Mouse (Mus musculus) testis, adult 2 months (tissue): Measurements from ENCODE around the gene Nipal3.

ENCODE experiments used
- CTCF ChIP-seq: fragments of 200-500 bp; IDR thresholded peaks from 2 replicates; pipeline ENCODE4 v1.5.1; 2012; ENCODE audit warnings: low read depth, mild to moderate bottlenecking, inconsistent platforms, low read length, moderate library complexity; ENCODE audit not compliant: control insufficient read depth, insufficient read depth, insufficient replicate concordance
- POLR2A ChIP-seq: fragments of 200-500 bp; IDR thresholded peaks from 2 replicates; pipeline ENCODE4 v1.6.1; 2012; ENCODE audit warnings: low read depth, mild to moderate bottlenecking, inconsistent platforms, low read length, moderate library complexity; ENCODE audit not compliant: control insufficient read depth

DNA sequence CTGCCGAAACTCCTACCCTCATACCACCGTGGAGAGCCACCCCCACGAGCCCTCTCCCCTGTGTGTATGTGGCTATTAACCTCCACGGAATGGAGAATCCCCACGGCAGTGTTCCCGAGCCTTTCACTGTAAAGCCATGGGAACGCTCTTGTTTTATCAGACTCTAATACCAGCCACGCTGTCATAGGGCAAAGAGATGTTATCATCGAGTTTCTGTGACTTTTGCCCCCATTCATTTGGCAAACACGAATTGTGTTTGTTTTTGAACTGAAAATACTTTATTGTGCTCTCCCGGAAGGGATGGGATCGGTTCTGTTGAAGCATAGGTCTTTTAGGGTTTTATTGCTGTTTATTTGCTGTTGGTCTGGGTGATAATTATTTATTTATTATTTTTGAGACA lies 23.3 kb upstream of the Nipal3 start:
- TF ChIP-seq CTCF (no peak), POLR2A (no peak)
